Mouse (Mus musculus): ENCODE measurements at regions not wholly inside any gene's neighbourhood (a gene's known extent, or its start where the extent isn't known, plus 50 kb on each side); places are given as distances from the start of the nearest gene placed in this dataset.

DNA sequence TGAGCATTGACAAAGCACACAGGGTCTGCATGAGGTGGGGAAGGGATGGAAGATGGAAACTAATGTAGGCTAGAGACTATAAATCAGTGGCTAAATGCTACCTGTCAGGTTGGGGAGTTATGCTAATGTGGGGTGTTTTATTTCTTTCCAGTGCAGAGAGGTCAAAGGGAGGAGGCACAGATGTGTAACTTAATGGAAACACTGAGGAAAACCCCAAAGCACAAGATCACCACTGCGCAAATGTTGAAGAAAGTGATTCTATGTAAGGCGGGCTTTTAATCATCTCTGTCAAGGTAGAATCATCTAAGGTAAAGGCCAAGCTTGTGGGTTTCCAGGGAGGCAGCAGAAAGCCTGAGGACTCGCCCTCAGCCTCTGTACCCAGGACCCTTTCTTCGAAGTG, 303.2 kb upstream of the 4930412O13Rik start:
- TF ChIP-seq MEF2A (IDR thresholded peaks at IDR 0.05; ENCODE audit: borderline replicate concordance, low read depth, low read length) (no peak), RAD21 (IDR thresholded peaks at IDR 0.05; ENCODE audit: low read depth, low read length) (no peak), CTCF (conservative IDR thresholded peaks at IDR 0.05 in 1 of 2, IDR thresholded peaks at IDR 0.05 in 1 of 2; ENCODE audit: low read depth in 2 of 2, low read length in 2 of 2) (no peak), MAX (IDR thresholded peaks at IDR 0.05; ENCODE audit: low read length) (no peak), SIN3A (IDR thresholded peaks at IDR 0.05; ENCODE audit: low read length) (no peak), EP300 (IDR thresholded peaks at IDR 0.05; ENCODE audit: low read length) (no peak; the same call in 1 of the 2 replicates), ZC3H11A (IDR thresholded peaks at IDR 0.05; ENCODE audit: low read depth, low read length) (no peak), POLR2AphosphoS2 (IDR thresholded peaks at IDR 0.05; ENCODE audit: low read depth, low read length) (no peak), UBTF (IDR thresholded peaks at IDR 0.05; ENCODE audit: low read depth, low read length) (no peak), JUND (conservative IDR thresholded peaks at IDR 0.05; ENCODE audit: low read depth, low read length) (no peak), IRF4 (IDR thresholded peaks at IDR 0.05; ENCODE audit: low read depth, low read length) (no peak), MAZ (IDR thresholded peaks at IDR 0.05; ENCODE audit: low read depth, low read length) (no peak), PAX5 (IDR thresholded peaks at IDR 0.05; ENCODE audit: low read length) (no peak), TBP (conservative IDR thresholded peaks at IDR 0.05; ENCODE audit: low read depth, low read length) (no peak), ELF1 (IDR thresholded peaks at IDR 0.05; ENCODE audit: low read depth, low read length) (no peak), USF2 (conservative IDR thresholded peaks at IDR 0.05; ENCODE audit: low read depth, low read length) (no peak), GABPA (IDR thresholded peaks at IDR 0.05; ENCODE audit: insufficient replicate concordance, low read depth, low read length) (no peak), POLR2A (IDR thresholded peaks at IDR 0.05; ENCODE audit: low read depth, low read length) (no peak)
- Histone ChIP-seq H3K9ac (ENCODE audit: insufficient read depth, low read depth) (no peak overlapping the region), H3K27me3 (replicated peaks) (no peaks in the 10 kb centered on the region), H3K36me3 (replicated peaks in 1 of 2; ENCODE audit: control insufficient read depth in 1 of 2, insufficient read depth in 1 of 2, low read length in 1 of 2) (no peaks in the 10 kb centered on the region), H3K9me3 (replicated peaks; ENCODE audit: low read length) (no peaks in the 10 kb centered on the region), H3K79me2 (replicated peaks; ENCODE audit: control insufficient read depth, extremely low read depth, insufficient read depth, poor library complexity, severe bottlenecking) (no peaks in the 10 kb centered on the region), H3K27ac (ENCODE audit: insufficient read depth, low read depth) (no peak overlapping the region), H3K4me1 (ENCODE audit: control insufficient read depth in 1 of 2, insufficient read depth in 2 of 2) (peaks cover 5 to 22% of the 10 kb centered on the region in 2 experiments; a peak in 3 of 4 replicates), H3K4me3 (replicated peaks in 1 of 3; ENCODE audit: low read depth in 2 of 3, low read length in 2 of 3, poor library complexity in 1 of 3) (no peak overlapping the region), H3K4me2 (ENCODE audit: insufficient read depth, low read depth, poor library complexity, severe bottlenecking) (no peak overlapping the region)
- dilution Hi-C loops (cut with MboI; ENCODE audit: extremely low pct_ligation_motif_present, extremely low pct_unique_long_range_greater_than_20kb, low sequenced_read_pairs): no loop called here
- in situ Hi-C loops (cut with MboI; ENCODE audit: low pct_ligation_motif_present, low pct_unique_long_range_greater_than_20kb, low sequenced_read_pairs): no loop called here
- DNase-seq (ENCODE audit: extremely low read depth): peak; percentile 31

DNA sequence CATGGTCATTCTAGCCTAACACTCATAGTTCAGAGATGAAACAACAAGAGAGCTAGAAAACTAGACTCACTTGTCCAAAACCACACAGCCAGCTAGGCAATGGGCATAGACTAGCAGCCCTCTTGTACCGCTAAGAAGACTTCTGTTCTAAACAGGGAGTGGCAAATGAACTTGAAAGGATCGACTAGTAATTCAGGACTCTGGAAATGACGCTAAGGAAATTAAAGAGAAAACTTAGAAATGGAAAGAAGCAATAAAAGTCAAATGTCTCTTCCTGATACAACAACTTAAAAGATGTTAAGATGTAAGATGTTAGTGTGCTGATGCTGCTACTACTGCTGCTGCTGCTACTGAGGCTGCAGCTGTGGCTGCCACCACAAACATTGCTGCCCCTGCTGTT, 293.7 kb upstream of the 4930412O13Rik start:
- Histone ChIP-seq H3K4me2 (ENCODE audit: insufficient read depth, low read depth, poor library complexity, severe bottlenecking) (no peak overlapping the region), H3K79me2 (replicated peaks; ENCODE audit: control insufficient read depth, extremely low read depth, insufficient read depth, poor library complexity, severe bottlenecking) (no peaks in the 10 kb centered on the region), H3K9ac (ENCODE audit: insufficient read depth, low read depth) (no peak overlapping the region), H3K4me1 (ENCODE audit: control insufficient read depth in 1 of 2, insufficient read depth in 2 of 2) (peaks cover 0 to 6% of the 10 kb centered on the region in 2 experiments; a peak in 2 of 4 replicates), H3K27me3 (replicated peaks) (no peaks in the 10 kb centered on the region), H3K27ac (ENCODE audit: insufficient read depth, low read depth) (no peak overlapping the region), H3K9me3 (replicated peaks; ENCODE audit: low read length) (no peaks in the 10 kb centered on the region), H3K36me3 (replicated peaks in 1 of 2; ENCODE audit: control insufficient read depth in 1 of 2, insufficient read depth in 1 of 2, low read length in 1 of 2) (no peaks in the 10 kb centered on the region), H3K4me3 (replicated peaks in 1 of 3; ENCODE audit: low read depth in 2 of 3, low read length in 2 of 3, poor library complexity in 1 of 3) (no peak overlapping the region)
- TF ChIP-seq POLR2AphosphoS2 (IDR thresholded peaks at IDR 0.05; ENCODE audit: low read depth, low read length) (no peak), JUND (conservative IDR thresholded peaks at IDR 0.05; ENCODE audit: low read depth, low read length) (no peak), KAT2A (IDR thresholded peaks at IDR 0.05; ENCODE audit: insufficient replicate concordance, low read length) (no peak), MEF2A (IDR thresholded peaks at IDR 0.05; ENCODE audit: borderline replicate concordance, low read depth, low read length) (no peak), CHD1 (IDR thresholded peaks at IDR 0.05; ENCODE audit: low read depth, low read length) (no peak), ETS1 (conservative IDR thresholded peaks at IDR 0.05; ENCODE audit: low read depth, low read length) (no peak), ZC3H11A (IDR thresholded peaks at IDR 0.05; ENCODE audit: low read depth, low read length) (no peak), MAFK (IDR thresholded peaks at IDR 0.05; ENCODE audit: insufficient replicate concordance, low read length) (no peak), MAX (IDR thresholded peaks at IDR 0.05; ENCODE audit: low read length) (no peak)
- DNase-seq (ENCODE audit: extremely low read depth): no peak
- dilution Hi-C loops (cut with MboI; ENCODE audit: extremely low pct_ligation_motif_present, extremely low pct_unique_long_range_greater_than_20kb, low sequenced_read_pairs): no loop called here
- in situ Hi-C loops (cut with MboI; ENCODE audit: low pct_ligation_motif_present, low pct_unique_long_range_greater_than_20kb, low sequenced_read_pairs): no loop called here
